Mouse (Mus musculus) cerebellum, adult 2 months (tissue): ENCODE data around the gene Arhgef12.

Experiments used
- CTCF ChIP-seq: fragments of 200-500 bp; IDR thresholded peaks from 2 replicates; pipeline ENCODE4 v1.5.1; 2011; ENCODE audit warnings: low read depth, mild to moderate bottlenecking, control low read depth, low read length, moderate library complexity, borderline replicate concordance; ENCODE audit not compliant: insufficient read depth
- POLR2A ChIP-seq: fragments of 200-500 bp; IDR thresholded peaks from 2 replicates; pipeline ENCODE4 v1.6.1; 2011; ENCODE audit warnings: low read length, control low read depth, borderline replicate concordance; ENCODE audit not compliant: insufficient read depth

- TF ChIP-seq CTCF (no peak), POLR2A (no peak)
Measured at GRCm38 (mm10) chr9:43097801-43098557, 9.1 kb downstream of the Arhgef12 start.
